Mouse (Mus musculus) cerebellum, postnatal 14 days (tissue): Measurements from ENCODE around the gene Pank2.

Experiments used
- DNase-seq, 2 experiments: peaks; one replicate each; pipeline ENCODE4 v3.0.0; 2021; ENCODE audit warnings: mixed read lengths in 2 of 2

Gene Pank2

GRCm38 (mm10) chr2:131330548-131330947 lies 68.3 kb downstream of the Pank2 start:
- no peak for DNase-seq

GRCm38 (mm10) chr2:131337602-131338001 lies 75.3 kb downstream of the Pank2 start:
- no peak for DNase-seq

DNA sequence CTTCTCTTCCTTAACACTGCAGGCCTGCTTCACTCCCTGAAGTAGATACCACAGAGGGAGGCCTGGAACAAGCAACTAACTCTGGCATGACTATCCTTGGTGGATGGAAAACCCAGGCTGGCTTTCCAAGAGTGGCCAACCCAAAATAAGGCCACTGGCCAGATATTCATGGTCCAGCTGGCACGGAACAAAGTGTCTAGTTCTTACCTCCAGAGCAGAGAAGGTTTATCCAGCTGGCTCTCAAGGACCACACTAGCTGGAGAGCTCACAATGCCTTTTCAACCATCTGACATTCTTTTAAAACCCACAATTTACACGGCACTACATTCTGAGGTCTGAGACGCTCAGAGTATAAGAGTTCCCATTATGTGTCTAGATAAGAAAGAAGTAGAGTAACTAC lies 82.2 kb downstream of the Pank2 start:
- peak; percentile 78 to 87 for DNase-seq

- no peak for DNase-seq
These were observed 83.3 kb downstream of the Pank2 start for GRCm38 (mm10) chr2:131345556-131345955.
